Mouse (Mus musculus): ENCODE results near the gene Rpap2. TPM values are rescaled to one million over a fixed set of nuclear protein-coding genes. Genes with fewer than 3 reads are reported as not detected.

The Rpap2 gene
- total RNA-seq, 2 experiments from 2014 or later: 10.9 to 26.8 TPM

DNA sequence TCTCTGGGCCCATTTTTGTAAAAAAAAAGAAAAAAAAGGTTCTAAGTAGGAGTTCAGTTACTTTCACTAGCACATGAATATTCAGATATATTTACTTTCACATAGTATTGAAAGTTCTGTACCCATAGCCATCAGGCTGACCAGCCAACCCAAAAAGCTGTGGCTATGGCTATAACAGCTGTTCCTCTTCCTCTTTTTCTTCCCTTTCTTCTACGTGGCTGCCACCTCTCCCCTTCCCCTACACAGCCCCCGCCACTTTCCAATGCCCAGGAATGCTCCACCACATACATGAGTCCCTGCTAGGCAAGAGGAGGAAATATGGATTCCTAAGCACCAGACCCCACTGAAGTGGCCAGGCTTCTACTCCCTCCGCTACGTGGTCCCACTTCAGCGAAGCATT is 84.1 kb downstream of the Rpap2 start:
- peak; percentile 76 for ATAC-seq (replicated peaks; ENCODE audit: poor library complexity, severe bottlenecking)

DNA sequence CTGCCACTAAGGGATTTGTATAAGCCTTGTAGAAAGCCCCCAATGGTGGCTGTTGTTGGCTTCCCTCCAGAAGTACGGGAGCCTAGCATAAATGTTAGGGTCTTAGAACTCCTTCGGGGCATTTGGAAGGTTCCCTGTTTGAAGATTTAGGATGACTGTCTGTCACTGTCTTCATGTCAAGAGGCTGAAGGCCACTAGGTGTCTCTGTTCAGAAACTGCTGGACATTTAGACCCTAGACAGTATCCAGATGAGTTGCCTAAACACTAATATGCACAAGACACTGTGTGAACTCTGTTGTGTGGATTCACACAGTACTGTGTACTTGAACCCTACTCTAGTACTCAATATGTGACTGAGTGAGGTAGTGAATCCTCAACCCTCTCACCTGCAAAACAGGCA is 87.2 kb downstream of the Rpap2 start:
- ATAC-seq (replicated peaks; ENCODE audit: poor library complexity, severe bottlenecking): peak; percentile 33; the same call in 1 of the 2 replicates

DNA sequence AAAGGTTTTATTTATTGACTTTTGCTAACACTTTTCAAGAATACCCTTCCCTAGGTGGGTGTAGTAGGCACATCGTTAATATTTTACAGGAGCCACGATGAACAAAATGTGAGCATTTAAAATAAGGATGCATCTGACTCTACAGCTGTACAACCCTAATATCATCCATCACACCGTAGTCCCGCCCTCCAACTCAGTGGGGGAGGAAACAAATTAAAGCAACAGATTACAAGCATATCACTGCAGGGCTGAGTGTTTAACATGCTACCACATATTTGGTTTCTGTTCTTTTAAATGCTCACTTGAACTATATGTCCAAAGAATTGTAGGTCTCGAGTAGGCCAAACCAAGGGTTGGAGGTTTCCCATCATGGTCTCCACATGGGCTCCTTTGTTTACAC is 90.0 kb downstream of the Rpap2 start:
- no peak for ATAC-seq (replicated peaks; ENCODE audit: poor library complexity, severe bottlenecking)

DNA sequence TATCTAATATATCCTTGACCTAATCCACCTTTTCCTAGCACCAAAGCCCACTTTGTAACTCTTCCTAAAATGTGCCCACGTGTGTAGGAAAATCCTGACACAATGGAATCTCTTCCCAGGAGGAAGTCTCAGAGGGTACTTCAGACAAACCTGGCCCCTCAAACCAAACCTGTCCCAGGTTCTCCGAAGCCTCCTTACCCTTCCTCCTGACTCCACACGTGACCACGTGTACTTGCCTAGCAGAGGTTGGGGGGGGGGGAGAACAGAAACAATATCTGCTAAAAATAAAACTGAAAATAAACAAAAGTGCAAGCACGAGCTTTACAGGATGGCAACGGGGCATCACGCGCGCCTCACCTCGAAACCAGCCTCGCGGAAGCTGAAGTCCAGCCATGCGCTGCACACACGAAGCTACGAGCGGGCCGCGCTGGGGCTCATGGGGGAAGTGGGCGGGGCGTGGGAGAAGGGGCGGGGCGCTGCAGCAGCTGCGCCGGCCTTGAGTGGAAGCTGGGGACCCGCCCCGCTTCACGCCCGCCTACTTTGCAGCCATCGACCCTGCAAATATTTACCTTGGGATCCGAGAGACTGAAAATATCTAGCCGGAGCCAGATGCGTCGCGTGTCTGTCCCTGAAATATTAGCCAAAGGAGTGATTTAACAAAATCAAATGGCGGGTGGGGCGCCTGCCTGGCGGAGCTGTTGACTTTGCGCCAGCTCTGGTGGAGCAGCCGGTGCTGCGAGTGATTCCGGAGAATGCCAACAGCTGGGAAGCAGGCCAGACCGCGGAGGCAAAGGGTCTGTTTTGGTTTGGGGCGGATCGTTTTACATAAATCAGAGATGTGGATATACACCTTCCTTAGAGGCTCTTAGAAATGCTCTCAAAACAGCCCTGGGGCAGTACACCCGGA is 90.7 kb downstream of the Rpap2 start:
- ATAC-seq (replicated peaks; ENCODE audit: poor library complexity, severe bottlenecking): peak; percentile 93

DNA sequence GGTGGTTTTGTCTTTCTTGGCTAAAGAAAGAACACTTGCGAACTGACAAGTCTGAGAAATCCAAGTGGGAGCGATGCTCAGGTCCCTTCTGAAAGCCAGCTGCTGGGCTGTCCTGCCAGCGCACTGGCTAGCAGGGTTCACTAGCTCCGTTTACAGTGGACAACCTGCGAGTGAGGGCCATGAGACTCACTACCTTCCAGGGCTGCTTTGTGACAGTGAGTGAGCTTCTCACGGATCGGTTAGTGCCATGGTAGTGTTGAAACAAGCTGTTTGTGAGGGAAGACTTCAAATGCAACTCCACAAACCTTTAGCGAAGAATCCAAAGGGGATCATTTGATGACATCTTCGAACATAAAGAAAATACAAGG is 91.3 kb downstream of the Rpap2 start:
- ATAC-seq (replicated peaks; ENCODE audit: poor library complexity, severe bottlenecking): 0 out of 2 replicates have a peak, but pooled peaks have one; percentile 30

DNA sequence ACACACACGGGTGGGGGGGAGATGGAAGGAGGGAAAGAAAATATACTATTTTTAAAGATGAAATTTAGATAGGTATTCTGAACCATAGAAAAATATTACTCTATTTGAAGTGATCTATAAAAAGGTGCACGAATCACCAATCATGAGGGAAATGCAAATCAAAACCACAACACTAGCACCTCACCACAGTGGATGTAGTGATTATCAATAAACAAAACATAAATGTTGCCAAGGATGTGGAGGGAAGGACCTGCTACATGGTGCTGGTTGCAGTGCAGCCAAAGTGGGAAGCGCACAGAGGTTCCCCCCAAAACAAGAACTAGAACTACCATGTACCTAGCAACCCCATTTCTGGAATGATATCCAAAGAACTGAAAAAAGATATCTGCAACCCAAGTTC is 97.8 kb downstream of the Rpap2 start:
- no peak for ATAC-seq (replicated peaks; ENCODE audit: poor library complexity, severe bottlenecking)

DNA sequence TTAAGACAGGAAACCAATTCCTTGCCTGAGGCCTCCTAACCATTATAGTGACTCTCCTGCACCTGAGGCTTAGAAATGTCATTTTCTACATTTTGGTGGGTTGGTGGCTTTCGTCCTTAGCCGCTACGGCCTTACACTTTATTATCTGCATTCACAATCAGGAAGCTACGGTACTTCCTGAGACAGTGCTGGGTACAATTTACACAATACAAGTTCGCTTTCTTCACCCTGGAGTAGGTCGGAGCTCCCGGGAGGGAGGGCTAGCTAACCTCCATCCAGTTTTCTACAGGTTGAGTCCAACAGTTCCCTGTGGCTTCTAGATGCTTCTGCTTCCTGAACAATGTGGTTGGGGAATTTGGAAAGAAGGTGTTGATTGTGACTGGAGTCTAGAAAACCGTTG is 101.7 kb downstream of the Rpap2 start:
- ATAC-seq (replicated peaks; ENCODE audit: poor library complexity, severe bottlenecking): peak; percentile 92

DNA sequence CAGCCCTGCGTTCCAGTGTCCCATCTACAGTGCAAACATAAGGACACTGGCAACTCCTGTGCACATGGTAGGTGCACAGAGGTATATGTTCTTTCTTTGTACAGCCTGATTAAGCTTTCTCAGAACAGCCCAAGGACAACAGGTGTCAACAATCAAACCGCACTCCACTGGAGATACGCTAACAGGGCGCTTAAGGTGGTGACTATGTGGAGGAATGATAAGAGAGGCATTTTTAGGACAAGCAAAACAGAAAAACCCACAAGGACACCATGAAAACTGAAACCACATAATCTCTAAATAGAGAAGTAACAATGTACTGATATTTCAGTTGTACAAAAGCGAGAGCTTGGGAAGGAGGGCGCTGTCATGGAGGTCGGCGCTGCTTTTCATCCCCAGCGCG is 103.7 kb downstream of the Rpap2 start:
- no peak for ATAC-seq (replicated peaks; ENCODE audit: poor library complexity, severe bottlenecking)

DNA sequence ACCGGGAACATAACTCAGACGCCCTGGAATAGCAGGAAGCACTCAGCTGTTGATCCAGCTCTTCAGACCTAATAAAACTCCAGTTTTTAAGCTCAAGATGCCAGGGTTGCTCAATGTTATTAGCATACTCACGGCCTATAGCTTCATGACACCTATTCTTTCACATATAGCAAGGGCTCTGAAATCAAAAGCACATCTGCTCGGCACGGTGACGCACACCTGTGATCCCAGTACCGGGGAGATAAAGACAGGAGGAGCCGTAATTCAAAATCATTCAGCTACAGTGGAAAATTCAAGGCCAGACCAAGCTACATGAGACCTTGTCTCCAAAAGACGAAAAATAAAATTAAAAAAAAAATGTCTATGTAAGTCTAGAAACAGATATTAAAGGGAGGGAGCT is 104.5 kb downstream of the Rpap2 start:
- ATAC-seq (replicated peaks; ENCODE audit: poor library complexity, severe bottlenecking): no peak

DNA sequence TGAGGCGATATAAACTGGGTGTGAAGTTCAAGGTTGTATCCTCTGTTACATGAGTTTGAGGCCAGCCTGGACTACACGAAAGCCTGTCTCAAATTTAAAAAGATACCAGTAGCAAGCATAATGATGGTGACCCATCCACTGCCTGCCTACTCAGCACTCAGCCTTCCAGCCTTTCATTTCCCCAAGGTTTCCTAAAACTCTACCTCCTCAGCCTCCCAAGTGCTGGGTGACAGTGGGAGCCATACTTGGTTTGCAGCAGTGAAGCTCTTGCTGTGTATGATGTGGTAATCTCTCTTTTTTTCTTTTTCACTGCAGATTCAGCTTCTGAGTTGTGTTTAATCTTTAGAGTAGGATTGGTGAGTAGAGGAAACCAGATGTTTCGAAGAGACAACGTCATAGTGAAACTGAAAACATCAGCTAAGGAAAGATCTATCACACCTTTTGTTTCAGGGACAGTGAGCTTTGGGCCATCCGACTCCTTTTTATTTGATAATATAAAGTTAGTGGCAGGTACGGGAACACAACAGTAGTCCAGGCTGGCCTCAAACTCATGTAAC is 106.1 kb downstream of the Rpap2 start:
- no peak for ATAC-seq (replicated peaks; ENCODE audit: poor library complexity, severe bottlenecking)

DNA sequence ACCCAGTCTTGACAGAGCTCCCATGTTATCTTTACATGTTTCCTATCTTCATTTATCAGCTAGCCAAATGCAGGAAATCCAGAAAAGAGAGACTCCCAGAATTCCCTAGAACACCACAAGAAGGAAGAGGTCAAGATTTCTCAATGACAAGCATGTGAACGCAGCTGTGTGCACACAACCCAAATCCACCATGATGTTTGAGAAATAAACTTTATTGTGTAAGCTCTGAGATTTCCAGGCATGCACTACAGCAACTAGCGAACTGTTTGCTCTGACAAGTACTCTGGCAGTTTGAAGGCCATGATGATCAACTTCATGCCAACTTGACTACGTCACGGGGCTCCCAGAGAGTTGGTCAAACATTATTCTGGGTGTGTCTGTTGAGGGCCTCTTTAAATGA is 108.6 kb downstream of the Rpap2 start:
- peak; percentile 61 for ATAC-seq (replicated peaks; ENCODE audit: poor library complexity, severe bottlenecking)

DNA sequence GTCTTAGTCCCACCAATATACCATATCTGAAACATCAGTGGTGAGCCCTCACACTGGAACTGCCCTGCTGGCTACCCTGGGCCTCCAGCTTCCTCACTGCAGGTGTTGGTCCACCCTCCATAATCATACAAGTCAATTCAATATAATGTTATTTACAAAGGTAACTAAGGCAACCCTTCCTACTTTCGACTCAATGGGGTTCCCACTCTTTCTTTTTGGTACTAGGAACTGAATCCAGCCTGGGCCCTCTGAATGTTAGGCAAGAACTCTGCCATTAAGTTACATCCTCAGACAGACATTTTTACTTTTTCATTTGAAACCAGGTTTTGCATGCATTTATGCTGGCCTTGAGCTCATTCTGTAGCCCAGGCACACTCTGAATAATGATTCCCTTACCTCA is 109.1 kb downstream of the Rpap2 start:
- peak; percentile 66 for ATAC-seq (replicated peaks; ENCODE audit: poor library complexity, severe bottlenecking)

DNA sequence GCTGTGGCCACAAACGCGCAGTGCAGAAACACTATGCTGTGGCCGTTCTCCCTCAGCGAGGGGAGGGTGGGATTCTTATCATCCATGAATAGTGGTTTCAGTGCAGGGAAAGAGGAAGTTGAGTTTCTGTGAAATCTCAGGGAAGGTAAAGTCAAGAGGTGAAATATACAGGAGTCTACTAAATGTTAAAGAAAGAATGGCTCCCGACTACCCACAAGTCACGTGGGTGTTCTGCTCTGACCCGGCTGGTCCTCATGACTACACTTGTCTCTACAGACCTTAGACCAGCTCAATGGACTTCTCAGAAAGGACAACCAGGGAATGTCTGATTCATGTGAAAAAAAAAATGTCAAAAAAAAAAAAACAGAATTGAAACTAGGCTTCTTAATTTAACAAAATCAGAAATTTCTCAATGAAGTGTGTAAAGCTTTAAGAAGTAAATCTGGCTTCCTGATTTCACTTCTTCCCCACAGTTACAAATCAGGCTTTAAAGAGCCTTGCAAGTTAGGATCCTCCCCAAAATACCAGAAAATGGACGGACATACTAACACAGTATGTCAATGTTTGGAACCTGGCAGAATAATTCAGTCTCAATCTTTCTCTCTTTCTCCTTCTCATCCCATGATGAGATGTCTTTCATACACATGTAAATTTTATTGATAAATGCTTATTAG is 111.1 kb downstream of the Rpap2 start:
- ATAC-seq (replicated peaks; ENCODE audit: poor library complexity, severe bottlenecking): peak; percentile 65

Other genes with a start within 250 kb of the Rpap2 start
- not detected in 2 replicates for gene Ephx4, start 194.6 kb upstream of the Rpap2 start, total RNA-seq (2014; fragmentation: Nextera tagmentation)
- gene Ephx4, start 194.6 kb upstream of the Rpap2 start, total RNA-seq (2017): not detected in 2 replicates
- not detected in 2 replicates for gene Lpcat2b, start 165.8 kb upstream of the Rpap2 start, total RNA-seq (2014; fragmentation: Nextera tagmentation)
- gene Lpcat2b, start 165.8 kb upstream of the Rpap2 start, total RNA-seq (2017): not detected in 2 replicates
- 7.4 and 9.3 TPM in 2 replicates for gene Btbd8, start 159.4 kb upstream of the Rpap2 start, total RNA-seq (2014; fragmentation: Nextera tagmentation)
- 12.6 and 14.4 TPM in 2 replicates for gene Btbd8, start 159.4 kb upstream of the Rpap2 start, total RNA-seq (2017)
- gene Gm42669, start 89.8 kb upstream of the Rpap2 start, total RNA-seq (2014; fragmentation: Nextera tagmentation): 0.24 TPM in 1 of 2 replicates, not detected in the other
- gene Gm42669, start 89.8 kb upstream of the Rpap2 start, total RNA-seq (2017): 0.21 TPM in 1 of 2 replicates, not detected in the other
- not detected in 2 replicates for gene 1700028K03Rik, start 62.7 kb upstream of the Rpap2 start, total RNA-seq (2014; fragmentation: Nextera tagmentation)
- not detected in 2 replicates for gene 1700028K03Rik, start 62.7 kb upstream of the Rpap2 start, total RNA-seq (2017)
- 12.3 and 18.0 TPM in 2 replicates for gene Glmn, start 515 bp downstream of the Rpap2 start, total RNA-seq (2014; fragmentation: Nextera tagmentation)
- gene Glmn, start 515 bp downstream of the Rpap2 start, total RNA-seq (2017): 9.8 and 16.9 TPM in 2 replicates
- gene Gfi1, start 128.7 kb downstream of the Rpap2 start, total RNA-seq (2014; fragmentation: Nextera tagmentation): 42.2 and 60.6 TPM in 2 replicates
- 53.9 and 54.4 TPM in 2 replicates for gene Gfi1, start 128.7 kb downstream of the Rpap2 start, total RNA-seq (2017)
- gene Ube2d2b, start 232.7 kb downstream of the Rpap2 start, total RNA-seq (2014; fragmentation: Nextera tagmentation): not detected in 2 replicates
- gene Ube2d2b, start 232.7 kb downstream of the Rpap2 start, total RNA-seq (2017): not detected in 2 replicates

Data from granulocyte monocyte progenitor cell, adult 5-6 weeks (primary cell).